Mouse (Mus musculus): ENCODE results near the gene Ltbp3. TPM values are rescaled to one million over a fixed set of nuclear protein-coding genes. Genes with fewer than 3 reads are reported as not detected.

Ltbp3 gene
- total and polyA plus RNA-seq, 2 experiments from 2014 or later = 15.4 to 73.4 TPM

- H3K27me3 ChIP-seq (ENCODE audit: control insufficient read depth, insufficient read depth, low read length) = no peaks in the 10 kb centered on the region
- peaks cover 29% of the 10 kb centered on the region for H3K36me3 ChIP-seq (replicated peaks; ENCODE audit: control insufficient read depth, insufficient read depth, low read length)
- no peaks in the 10 kb centered on the region for H3K9me3 ChIP-seq (replicated peaks; ENCODE audit: control insufficient read depth, low read length)
- H3K4me3 ChIP-seq (ENCODE audit: low read depth, low read length) = peak overlapping the region; percentile 90
- 0% methylated on average over 4 of the region's 4 CpGs for WGBS
- peak overlapping the region; percentile 100 for H3K27ac ChIP-seq (ENCODE audit: low read depth)
- DNase-seq (ENCODE audit: low spot score) = no peak
- H3K9ac ChIP-seq (replicated peaks; ENCODE audit: low read depth, low read length) = peak overlapping the region; percentile 88
- TF ChIP-seq CTCF (IDR thresholded peaks at IDR 0.05; ENCODE audit: low read depth) (no peak), EP300 (IDR thresholded peaks at IDR 0.05; ENCODE audit: low read depth) (no peak; the same call in 1 of the 2 replicates)
- no peak for ATAC-seq (ENCODE audit: insufficient read depth, low read depth)
- H3K4me1 ChIP-seq (ENCODE audit: control insufficient read depth, insufficient read depth) = peaks cover 43% of the 10 kb centered on the region
- H3K4me2 ChIP-seq (ENCODE audit: low read depth, low read length) = peak overlapping the region; percentile 84
These were observed 62.0 kb downstream of the Ltbp3 start for GRCm38 (mm10) chr19:5802787-5803040.

GRCm38 (mm10) chr19:5803041-5803880 lies 62.6 kb downstream of the Ltbp3 start:
- Histone ChIP-seq H3K4me2 (ENCODE audit: low read depth, low read length) (peak overlapping the region; percentile 84), H3K27me3 (ENCODE audit: control insufficient read depth, insufficient read depth, low read length) (no peaks in the 10 kb centered on the region), H3K4me3 (ENCODE audit: low read depth, low read length) (peak overlapping the region; percentile 90), H3K9ac (replicated peaks; ENCODE audit: low read depth, low read length) (peak overlapping the region; percentile 88), H3K27ac (ENCODE audit: low read depth) (peak overlapping the region; percentile 100), H3K4me1 (ENCODE audit: control insufficient read depth, insufficient read depth) (peaks cover 47% of the 10 kb centered on the region), H3K36me3 (replicated peaks; ENCODE audit: control insufficient read depth, insufficient read depth, low read length) (peaks cover 24% of the 10 kb centered on the region), H3K9me3 (replicated peaks; ENCODE audit: control insufficient read depth, low read length) (no peaks in the 10 kb centered on the region)
- WGBS = under 1% methylated on average over 61 of the region's 67 CpGs
- DNase-seq (ENCODE audit: low spot score) (peak; percentile 92), ATAC-seq (ENCODE audit: insufficient read depth, low read depth) (peak; percentile 91)
- TF ChIP-seq EP300 (IDR thresholded peaks at IDR 0.05; ENCODE audit: low read depth) = peak; percentile 99
- no peak for TF ChIP-seq CTCF (IDR thresholded peaks at IDR 0.05; ENCODE audit: low read depth)

DNA sequence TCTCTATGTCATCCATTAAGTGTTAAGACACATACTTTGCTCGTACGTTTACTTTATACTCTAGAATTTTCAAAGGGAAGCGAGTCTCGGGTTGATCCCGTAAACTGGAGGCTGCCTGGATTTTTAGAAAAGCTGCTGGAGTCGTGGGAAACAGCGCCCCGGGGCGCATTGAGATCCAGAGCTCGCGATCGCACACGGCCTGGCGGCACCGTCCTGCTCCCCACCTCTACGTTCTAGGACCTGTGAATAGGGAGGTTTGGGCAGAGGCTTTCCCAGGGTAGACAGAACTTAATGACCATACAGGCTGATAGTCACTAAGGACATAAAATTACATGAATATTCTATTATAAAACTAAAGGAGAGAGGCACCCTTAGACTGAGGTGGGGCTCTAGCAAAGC lies 63.2 kb downstream of the Ltbp3 start:
- WGBS = 1% methylated on average over 16 of the region's 16 CpGs
- no peak for ATAC-seq (ENCODE audit: insufficient read depth, low read depth)
- H3K27me3 ChIP-seq (ENCODE audit: control insufficient read depth, insufficient read depth, low read length) = no peaks in the 10 kb centered on the region
- peak overlapping the region; percentile 69 for H3K9ac ChIP-seq (replicated peaks; ENCODE audit: low read depth, low read length)
- peak overlapping the region; percentile 90 for H3K4me3 ChIP-seq (ENCODE audit: low read depth, low read length)
- H3K4me2 ChIP-seq (ENCODE audit: low read depth, low read length) = peak overlapping the region; percentile 84
- TF ChIP-seq EP300 (IDR thresholded peaks at IDR 0.05; ENCODE audit: low read depth) (no peak), CTCF (IDR thresholded peaks at IDR 0.05; ENCODE audit: low read depth) (no peak)
- H3K9me3 ChIP-seq (replicated peaks; ENCODE audit: control insufficient read depth, low read length) = no peaks in the 10 kb centered on the region
- H3K27ac ChIP-seq (ENCODE audit: low read depth) = peak overlapping the region; percentile 100
- H3K4me1 ChIP-seq (ENCODE audit: control insufficient read depth, insufficient read depth) = peaks cover 53% of the 10 kb centered on the region
- no peak for DNase-seq (ENCODE audit: low spot score)
- H3K36me3 ChIP-seq (replicated peaks; ENCODE audit: control insufficient read depth, insufficient read depth, low read length) = peaks cover 19% of the 10 kb centered on the region

- Histone ChIP-seq H3K9me3 (replicated peaks; ENCODE audit: control insufficient read depth, low read length) (no peaks in the 10 kb centered on the region), H3K4me1 (ENCODE audit: control insufficient read depth, insufficient read depth) (peaks cover 57% of the 10 kb centered on the region), H3K27me3 (ENCODE audit: control insufficient read depth, insufficient read depth, low read length) (no peaks in the 10 kb centered on the region), H3K27ac (ENCODE audit: low read depth) (peak overlapping the region; percentile 100), H3K9ac (replicated peaks; ENCODE audit: low read depth, low read length) (peak overlapping the region; percentile 69), H3K36me3 (replicated peaks; ENCODE audit: control insufficient read depth, insufficient read depth, low read length) (peaks cover 16% of the 10 kb centered on the region), H3K4me3 (ENCODE audit: low read depth, low read length) (peak overlapping the region; percentile 90), H3K4me2 (ENCODE audit: low read depth, low read length) (peak overlapping the region; percentile 84)
- 31% methylated on average over 8 of the region's 8 CpGs for WGBS
- ATAC-seq (ENCODE audit: insufficient read depth, low read depth) = no peak
- TF ChIP-seq CTCF (IDR thresholded peaks at IDR 0.05; ENCODE audit: low read depth) = no peak
- TF ChIP-seq EP300 (IDR thresholded peaks at IDR 0.05; ENCODE audit: low read depth) = no peak
- DNase-seq (ENCODE audit: low spot score) = no peak
These were observed 63.7 kb downstream of the Ltbp3 start for GRCm38 (mm10) chr19:5804371-5804899.

DNA sequence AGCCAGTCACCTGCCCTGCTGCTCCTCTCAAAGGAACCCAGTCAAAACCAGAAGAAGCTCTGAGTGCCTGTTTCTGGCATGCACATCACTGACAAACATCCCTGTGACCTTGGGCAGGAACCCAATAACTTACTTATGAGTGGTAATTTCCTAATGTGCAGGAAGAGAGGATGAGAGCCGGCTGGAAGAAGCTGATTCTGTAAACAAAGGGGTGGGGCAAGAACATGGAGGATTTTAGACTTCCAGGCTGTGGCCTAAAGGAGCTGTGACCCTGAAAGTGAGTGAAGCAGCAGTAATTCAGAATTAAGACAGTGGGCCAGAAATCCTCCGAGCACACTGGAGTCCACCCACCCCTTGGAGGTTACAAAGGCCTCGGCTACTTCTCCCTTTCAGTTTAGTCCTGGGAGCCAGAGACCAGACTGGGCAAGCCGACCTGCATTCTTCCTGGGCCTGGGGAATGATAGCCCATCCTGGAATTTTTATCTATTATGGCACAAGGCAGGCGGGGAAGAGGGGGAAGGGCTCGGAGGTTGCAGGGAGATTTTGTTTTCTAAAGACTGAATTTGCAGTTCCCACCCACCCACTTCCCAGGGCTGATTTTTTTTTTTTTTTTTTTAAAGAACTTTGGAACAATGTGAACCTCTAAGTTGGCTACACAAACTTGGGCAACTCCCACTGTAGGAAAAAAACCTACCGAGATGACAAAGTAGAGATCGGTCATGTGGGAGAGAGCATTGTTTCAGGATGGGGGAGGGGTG lies 65.5 kb downstream of the Ltbp3 start:
- H3K4me2 ChIP-seq (ENCODE audit: low read depth, low read length) = peak overlapping the region; percentile 43
- no peaks in the 10 kb centered on the region for H3K27me3 ChIP-seq (ENCODE audit: control insufficient read depth, insufficient read depth, low read length)
- 0 out of 2 replicates have a peak, but pooled peaks have one; percentile 41 for TF ChIP-seq EP300 (IDR thresholded peaks at IDR 0.05; ENCODE audit: low read depth)
- no peak for TF ChIP-seq CTCF (IDR thresholded peaks at IDR 0.05; ENCODE audit: low read depth)
- 4% methylated on average over 8 of the region's 8 CpGs for WGBS
- H3K9ac ChIP-seq (replicated peaks; ENCODE audit: low read depth, low read length) = no peak overlapping the region
- no peaks in the 10 kb centered on the region for H3K36me3 ChIP-seq (replicated peaks; ENCODE audit: control insufficient read depth, insufficient read depth, low read length)
- H3K27ac ChIP-seq (ENCODE audit: low read depth) = peak overlapping the region; percentile 100
- H3K4me3 ChIP-seq (ENCODE audit: low read depth, low read length) = peak overlapping the region; percentile 6; the same call in 1 of the 2 replicates
- ATAC-seq (ENCODE audit: insufficient read depth, low read depth) (no peak), DNase-seq (ENCODE audit: low spot score) (peak; percentile 78)
- H3K4me1 ChIP-seq (ENCODE audit: control insufficient read depth, insufficient read depth) = peaks cover 73% of the 10 kb centered on the region
- H3K9me3 ChIP-seq (replicated peaks; ENCODE audit: control insufficient read depth, low read length) = no peaks in the 10 kb centered on the region

Measured in heart, postnatal 0 days (tissue).